Mouse (Mus musculus): ENCODE results near the gene Sema4c. TPM values are rescaled to one million over a fixed set of nuclear protein-coding genes. Genes with fewer than 3 reads are reported as not detected.

Sema4c gene
- polyA plus RNA-seq, 1 experiment from 2014 or later: 2.0 TPM

GRCm38 (mm10) chr1:36567818-36568603, 9.9 kb upstream of the Sema4c start:
- Histone ChIP-seq H3K27me3 (no peaks in the 10 kb centered on the region), H3K36me3 (replicated peaks) (no peaks in the 10 kb centered on the region), H3K9ac (no peak overlapping the region), H3K4me1 (replicated peaks) (peaks cover 19% of the 10 kb centered on the region), H3K27ac (replicated peaks) (no peak overlapping the region), H3K9me3 (replicated peaks) (no peaks in the 10 kb centered on the region), H3K4me3 (replicated peaks) (no peak overlapping the region), H3K4me2 (no peak overlapping the region)
- 64% methylated on average over 21 of the region's 21 CpGs for WGBS (ENCODE audit: insufficient replicate concordance)
- ATAC-seq (ENCODE audit: insufficient read depth): no peak

GRCm38 (mm10) chr1:36566425-36566824, 8.3 kb upstream of the Sema4c start:
- Histone ChIP-seq H3K4me3 (replicated peaks) (no peak overlapping the region), H3K27me3 (peaks cover 13% of the 10 kb centered on the region), H3K4me1 (replicated peaks) (peaks cover 23% of the 10 kb centered on the region), H3K27ac (replicated peaks) (no peak overlapping the region), H3K36me3 (replicated peaks) (no peaks in the 10 kb centered on the region), H3K9ac (no peak overlapping the region), H3K4me2 (no peak overlapping the region), H3K9me3 (replicated peaks) (no peaks in the 10 kb centered on the region)
- WGBS (ENCODE audit: insufficient replicate concordance): 1% methylated on average over 2 of the region's 2 CpGs
- ATAC-seq (ENCODE audit: insufficient read depth): no peak

DNA sequence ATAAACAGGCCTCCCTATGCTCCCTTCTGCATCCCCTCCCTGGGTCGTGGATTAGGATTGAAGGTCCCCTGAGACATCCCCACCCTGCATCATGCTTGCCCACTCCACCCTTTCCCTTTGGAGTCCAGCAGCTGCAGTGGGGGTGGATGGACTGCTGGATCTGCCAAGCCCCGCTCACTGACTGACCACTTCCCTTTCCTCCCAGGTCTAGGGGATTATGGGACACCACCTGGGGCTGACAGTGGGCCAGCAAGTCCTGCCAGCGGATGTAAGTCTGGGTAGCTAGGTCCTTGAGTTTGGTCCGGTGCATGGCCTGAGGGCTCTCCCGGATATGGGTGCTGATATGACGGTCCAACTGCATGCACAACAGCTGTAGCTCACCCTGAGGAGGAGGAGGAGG, 6.0 kb upstream of the Sema4c start:
- Histone ChIP-seq H3K27me3 (peaks cover 36% of the 10 kb centered on the region), H3K36me3 (replicated peaks) (no peaks in the 10 kb centered on the region), H3K4me3 (replicated peaks) (no peak overlapping the region), H3K9me3 (replicated peaks) (no peaks in the 10 kb centered on the region), H3K4me2 (no peak overlapping the region), H3K9ac (no peak overlapping the region), H3K27ac (replicated peaks) (no peak overlapping the region), H3K4me1 (replicated peaks) (peaks cover 19% of the 10 kb centered on the region)
- WGBS (ENCODE audit: insufficient replicate concordance): 33% methylated on average over 6 of the region's 6 CpGs
- ATAC-seq (ENCODE audit: insufficient read depth): no peak

DNA sequence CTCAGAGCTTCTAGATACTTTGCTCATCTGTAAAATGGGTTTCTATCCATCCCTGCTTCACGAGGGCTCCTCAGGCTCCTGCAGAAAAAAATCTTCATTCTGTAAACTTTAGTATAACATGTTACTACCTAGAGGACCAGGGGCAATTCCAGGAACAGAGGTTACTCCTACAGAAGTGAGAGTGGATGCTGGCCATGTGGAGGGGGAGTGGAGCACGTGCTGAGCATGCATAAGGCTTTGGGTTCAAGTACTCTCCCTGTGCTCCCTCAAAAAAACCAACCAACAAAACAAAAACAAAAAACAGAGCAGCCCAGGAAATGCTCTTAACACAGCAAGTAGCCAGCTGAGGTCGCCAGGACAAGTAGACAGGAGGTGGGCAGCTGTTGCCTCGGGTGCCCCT, 5.5 kb upstream of the Sema4c start:
- Histone ChIP-seq H3K4me2 (no peak overlapping the region), H3K9me3 (replicated peaks) (no peaks in the 10 kb centered on the region)

DNA sequence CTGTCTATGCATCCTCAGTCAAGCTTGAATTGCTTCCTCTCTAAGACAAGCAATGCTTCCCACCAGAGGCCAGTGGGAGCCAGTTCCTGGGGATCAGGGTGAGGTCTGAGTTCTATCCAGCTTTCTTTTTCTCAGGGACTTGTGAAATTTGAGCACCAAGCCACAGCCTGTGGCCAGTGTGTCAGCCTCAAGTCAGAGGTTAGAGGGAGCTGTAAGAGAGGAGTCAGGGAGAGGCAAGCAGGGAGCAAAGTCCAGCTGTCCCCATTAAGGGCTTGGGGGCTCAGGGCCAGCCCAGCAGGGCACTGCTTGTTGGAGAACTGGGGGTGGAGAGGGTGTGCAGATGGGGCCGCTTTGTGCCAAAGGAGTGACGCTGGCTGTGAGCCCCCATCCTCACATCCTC, 5.0 kb upstream of the Sema4c start:
- H3K27me3 ChIP-seq: peaks cover 45% of the 10 kb centered on the region
- 72% methylated on average over 2 of the region's 2 CpGs for WGBS (ENCODE audit: insufficient replicate concordance)
- no peak for ATAC-seq (ENCODE audit: insufficient read depth)

More for the DNA sequence above, 5.5 kb upstream of the Sema4c start:
- Histone ChIP-seq H3K36me3 (replicated peaks) (no peaks in the 10 kb centered on the region), H3K9ac (no peak overlapping the region), H3K4me3 (replicated peaks) (no peak overlapping the region), H3K4me1 (replicated peaks) (peaks cover 18% of the 10 kb centered on the region), H3K27me3 (peaks cover 41% of the 10 kb centered on the region), H3K27ac (replicated peaks) (no peak overlapping the region)
- ATAC-seq (ENCODE audit: insufficient read depth): no peak
- 35% methylated on average over 4 of the region's 4 CpGs for WGBS (ENCODE audit: insufficient replicate concordance)

GRCm38 (mm10) chr1:36562388-36562787, 4.2 kb upstream of the Sema4c start:
- H3K27ac ChIP-seq (replicated peaks): no peak overlapping the region
- no peaks in the 10 kb centered on the region for H3K36me3 ChIP-seq (replicated peaks)
- no peaks in the 10 kb centered on the region for H3K9me3 ChIP-seq (replicated peaks)
- peaks cover 53% of the 10 kb centered on the region for H3K27me3 ChIP-seq
- peaks cover 19% of the 10 kb centered on the region for H3K4me1 ChIP-seq (replicated peaks)
- H3K9ac ChIP-seq: no peak overlapping the region
- no peak overlapping the region for H3K4me3 ChIP-seq (replicated peaks)
- WGBS (ENCODE audit: insufficient replicate concordance): 51% methylated on average over 4 of the region's 4 CpGs
- ATAC-seq (ENCODE audit: insufficient read depth): no peak
- H3K4me2 ChIP-seq: no peak overlapping the region

More for the DNA sequence above, 5.0 kb upstream of the Sema4c start:
- Histone ChIP-seq H3K4me1 (replicated peaks) (peaks cover 18% of the 10 kb centered on the region), H3K9ac (no peak overlapping the region), H3K4me2 (no peak overlapping the region), H3K36me3 (replicated peaks) (no peaks in the 10 kb centered on the region), H3K27ac (replicated peaks) (no peak overlapping the region), H3K4me3 (replicated peaks) (no peak overlapping the region), H3K9me3 (replicated peaks) (no peaks in the 10 kb centered on the region)

DNA sequence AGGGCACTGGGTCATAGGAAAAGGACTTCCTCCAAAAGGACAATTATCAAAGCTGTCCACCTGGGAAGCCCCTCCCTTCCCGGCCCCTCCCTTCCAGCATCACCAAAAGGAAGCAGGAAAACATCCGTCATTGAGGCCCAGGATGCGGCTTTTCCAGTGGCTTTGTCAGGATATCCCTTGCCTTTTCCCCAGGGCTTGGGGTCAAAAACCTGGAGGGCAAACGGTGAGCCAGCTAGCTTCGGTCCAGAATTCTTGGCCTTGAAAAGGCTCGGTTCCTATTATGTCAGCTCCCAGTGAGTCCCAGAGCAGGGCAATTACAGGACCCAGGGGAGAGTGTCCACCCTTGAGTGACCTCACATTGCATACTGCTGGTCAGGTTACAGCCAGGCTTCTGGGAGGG, 2.8 kb upstream of the Sema4c start:
- H3K27me3 ChIP-seq: peaks cover 68% of the 10 kb centered on the region

GRCm38 (mm10) chr1:36559888-36560287, 1.7 kb upstream of the Sema4c start:
- Histone ChIP-seq H3K27me3 (peaks cover 78% of the 10 kb centered on the region), H3K4me2 (no peak overlapping the region), H3K36me3 (replicated peaks) (no peaks in the 10 kb centered on the region), H3K4me3 (replicated peaks) (no peak overlapping the region), H3K9ac (no peak overlapping the region), H3K27ac (replicated peaks) (no peak overlapping the region), H3K4me1 (replicated peaks) (peaks cover 29% of the 10 kb centered on the region), H3K9me3 (replicated peaks) (no peaks in the 10 kb centered on the region)
- 17% methylated on average over 5 of the region's 5 CpGs for WGBS (ENCODE audit: insufficient replicate concordance)
- no peak for ATAC-seq (ENCODE audit: insufficient read depth)

More for the DNA sequence above, 2.8 kb upstream of the Sema4c start:
- Histone ChIP-seq H3K9ac (no peak overlapping the region), H3K36me3 (replicated peaks) (no peaks in the 10 kb centered on the region), H3K27ac (replicated peaks) (no peak overlapping the region), H3K4me3 (replicated peaks) (no peak overlapping the region), H3K9me3 (replicated peaks) (no peaks in the 10 kb centered on the region), H3K4me2 (no peak overlapping the region), H3K4me1 (replicated peaks) (peaks cover 24% of the 10 kb centered on the region)
- no peak for ATAC-seq (ENCODE audit: insufficient read depth)
- WGBS (ENCODE audit: insufficient replicate concordance): 45% methylated on average over 6 of the region's 6 CpGs

DNA sequence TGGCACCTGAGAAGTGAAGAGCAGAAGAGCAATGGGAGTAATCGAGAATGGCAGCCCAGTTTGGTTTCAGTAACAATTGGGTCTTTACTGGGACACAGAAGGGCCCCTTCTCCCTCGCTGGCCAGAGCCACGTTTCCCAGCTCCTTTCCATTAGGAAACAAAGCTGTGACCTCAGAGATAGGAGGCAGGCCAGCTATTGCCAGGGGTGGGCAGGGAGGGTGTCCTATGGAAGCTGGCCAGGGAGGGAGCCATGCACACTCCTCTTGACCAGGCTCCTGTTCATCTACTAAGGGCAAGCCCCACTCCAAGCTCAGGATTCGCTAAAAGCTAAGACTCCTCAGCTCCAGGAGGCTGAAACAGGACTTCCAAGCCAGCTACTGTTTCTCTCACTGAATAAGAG, 1.1 kb upstream of the Sema4c start:
- Histone ChIP-seq H3K27ac (replicated peaks) (no peak overlapping the region), H3K4me2 (no peak overlapping the region; the same call in 1 of the 2 replicates), H3K4me3 (replicated peaks) (no peak overlapping the region), H3K4me1 (replicated peaks) (peaks cover 29% of the 10 kb centered on the region), H3K27me3 (peaks cover 84% of the 10 kb centered on the region), H3K36me3 (replicated peaks) (no peaks in the 10 kb centered on the region), H3K9me3 (replicated peaks) (no peaks in the 10 kb centered on the region), H3K9ac (no peak overlapping the region)
- no peak for ATAC-seq (ENCODE audit: insufficient read depth)
- WGBS (ENCODE audit: insufficient replicate concordance): 14% methylated on average over 4 of the region's 4 CpGs

DNA sequence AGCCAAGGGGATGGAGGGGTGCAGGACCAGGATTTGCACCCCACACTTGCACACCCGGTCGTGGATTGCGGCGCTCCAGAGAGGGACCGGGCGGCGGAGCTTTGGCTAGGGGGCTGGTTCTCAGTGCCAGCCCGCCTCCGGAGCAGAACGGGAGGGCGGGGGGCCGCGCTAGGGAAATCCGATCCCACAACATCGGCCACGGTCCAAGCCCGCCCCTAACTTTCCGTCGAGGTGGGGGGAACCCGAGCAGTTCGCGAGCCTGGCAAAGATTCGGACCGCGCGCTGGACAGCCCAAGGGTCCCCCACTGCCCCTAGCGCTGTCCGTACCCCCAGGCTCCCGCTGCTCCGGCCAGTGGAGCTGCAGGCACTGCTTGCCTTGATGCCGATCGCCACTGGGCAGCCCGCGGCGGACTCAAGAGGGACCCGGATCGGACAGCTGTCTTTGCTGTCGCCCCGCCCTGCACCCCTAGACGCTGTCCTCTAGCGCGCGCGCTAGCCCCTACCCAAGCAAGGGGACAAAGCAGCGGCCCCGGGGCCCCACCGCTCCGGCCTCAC, 615 bp downstream of the Sema4c start:
- H3K27me3 ChIP-seq: peaks cover 98% of the 10 kb centered on the region
- H3K9me3 ChIP-seq (replicated peaks): no peaks in the 10 kb centered on the region
- peak overlapping the region; percentile 76 for H3K27ac ChIP-seq (replicated peaks)
- peaks cover 8% of the 10 kb centered on the region; the same call in 1 of the 2 replicates for H3K36me3 ChIP-seq (replicated peaks)
- peak; percentile 55 for ATAC-seq (ENCODE audit: insufficient read depth)
- peak overlapping the region; percentile 61 for H3K4me3 ChIP-seq (replicated peaks)
- peak overlapping the region; percentile 32 for H3K9ac ChIP-seq
- H3K4me1 ChIP-seq (replicated peaks): peaks cover 21% of the 10 kb centered on the region
- peak overlapping the region; percentile 68 for H3K4me2 ChIP-seq
- WGBS (ENCODE audit: insufficient replicate concordance): under 1% methylated on average over 48 of the region's 48 CpGs

- ATAC-seq (ENCODE audit: insufficient read depth): peak; percentile 60
- under 1% methylated on average over 52 of the region's 52 CpGs for WGBS (ENCODE audit: insufficient replicate concordance)
- Histone ChIP-seq H3K4me1 (replicated peaks) (peaks cover 21% of the 10 kb centered on the region), H3K27ac (replicated peaks) (peak overlapping the region; percentile 76), H3K4me2 (peak overlapping the region; percentile 68), H3K9me3 (replicated peaks) (no peaks in the 10 kb centered on the region), H3K9ac (peak overlapping the region; percentile 32), H3K4me3 (replicated peaks) (peak overlapping the region; percentile 61), H3K27me3 (peaks cover 92% of the 10 kb centered on the region), H3K36me3 (replicated peaks) (peaks cover 15% of the 10 kb centered on the region)
These were observed 1.3 kb downstream of the Sema4c start for GRCm38 (mm10) chr1:36556553-36557456.
